Mouse (Mus musculus): ENCODE data around the gene Cks1brt. TPM values are rescaled to one million over a fixed set of nuclear protein-coding genes. Genes with fewer than 3 reads are reported as not detected.

Gene Cks1brt
- polyA plus RNA-seq (2017; shearing (Covaris generic)), result not detected

DNA sequence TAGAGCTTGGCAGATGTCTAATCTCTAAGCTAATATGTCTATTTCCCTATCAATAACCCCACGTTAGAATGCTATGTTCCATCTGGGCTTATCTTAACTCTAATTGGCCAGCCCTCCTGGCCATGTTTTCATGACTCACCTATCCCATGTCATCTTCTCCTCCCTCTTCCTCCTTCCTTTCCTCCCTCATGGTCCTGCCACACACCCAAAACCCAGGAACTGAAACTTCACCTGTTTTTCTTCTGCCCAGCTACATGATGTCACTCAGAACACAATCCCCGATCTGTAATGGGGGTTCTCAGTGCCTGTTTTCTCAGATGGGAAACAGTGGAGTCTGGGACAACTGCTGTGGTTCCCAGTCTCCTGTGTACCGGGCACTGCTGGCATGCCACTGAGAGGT, at the start of gene Cks1brt:
Gene Cks1brt, plus strand, starts transcription at position 301 of the 400 bp plus-strand sequence.

DNA sequence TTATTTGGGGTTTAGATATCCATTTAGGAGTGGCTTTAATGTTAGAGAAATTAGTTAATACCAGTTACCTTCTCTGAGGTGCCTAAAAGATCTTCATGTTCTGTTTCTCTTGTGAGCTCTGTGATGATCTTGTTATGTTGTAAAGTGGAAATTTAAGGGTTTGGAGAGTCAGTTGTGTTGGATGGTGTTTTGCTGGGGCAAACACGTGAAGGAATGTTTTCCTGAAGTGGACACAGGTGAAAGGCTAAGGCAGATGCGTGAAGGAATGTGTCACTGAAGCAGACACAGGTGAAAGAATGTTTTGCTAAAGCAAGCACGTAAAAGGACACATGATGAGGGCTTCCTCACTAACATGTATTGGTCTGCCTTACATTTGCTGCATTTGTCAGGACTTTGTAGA, 28.7 kb upstream of the Cks1brt start, which contains the start of gene Zfp791:
Gene Zfp791, minus strand, starts transcription at position 101 of the 400 bp plus-strand sequence.

Other genes with a start within 250 kb of the Cks1brt start
- gene Klf1, start 250.0 kb upstream of the Cks1brt start, polyA plus RNA-seq (2017; shearing (Covaris generic)), result 1.1 TPM
- gene Dnase2a, start 243.4 kb upstream of the Cks1brt start, polyA plus RNA-seq (2017; shearing (Covaris generic)), result 18.9 TPM
- gene Mast1, start 214.6 kb upstream of the Cks1brt start, polyA plus RNA-seq (2017; shearing (Covaris generic)), result 1.1 TPM
- gene Rtbdn, start 204.9 kb upstream of the Cks1brt start, polyA plus RNA-seq (2017; shearing (Covaris generic)), result 0.31 TPM
- gene Gm49661, start 182.5 kb upstream of the Cks1brt start, polyA plus RNA-seq (2017; shearing (Covaris generic)), result not detected
- 266 TPM for gene Prdx2, start 182.3 kb upstream of the Cks1brt start, polyA plus RNA-seq (2017; shearing (Covaris generic))
- gene Rnaseh2a, start 182.2 kb upstream of the Cks1brt start, polyA plus RNA-seq (2017; shearing (Covaris generic)), result 105 TPM
- 481 TPM for gene Junb, start 173.2 kb upstream of the Cks1brt start, polyA plus RNA-seq (2017; shearing (Covaris generic))
- gene Hook2, start 161.3 kb upstream of the Cks1brt start, polyA plus RNA-seq (2017; shearing (Covaris generic)), result 7.8 TPM
- not detected for gene Best2, start 137.4 kb upstream of the Cks1brt start, polyA plus RNA-seq (2017; shearing (Covaris generic))
- gene Asna1, start 126.6 kb upstream of the Cks1brt start, polyA plus RNA-seq (2017; shearing (Covaris generic)), result 53.5 TPM
- 200 TPM for gene Trir, start 125.1 kb upstream of the Cks1brt start, polyA plus RNA-seq (2017; shearing (Covaris generic))
- 45.8 TPM for gene Tnpo2, start 115.0 kb upstream of the Cks1brt start, polyA plus RNA-seq (2017; shearing (Covaris generic))
- 8.0 TPM for gene Fbxw9, start 91.9 kb upstream of the Cks1brt start, polyA plus RNA-seq (2017; shearing (Covaris generic))
- 1.9 TPM for gene Gm5741, start 83.9 kb upstream of the Cks1brt start, polyA plus RNA-seq (2017; shearing (Covaris generic))
- 78.8 TPM for gene Dhps, start 80.2 kb upstream of the Cks1brt start, polyA plus RNA-seq (2017; shearing (Covaris generic))
- 185 TPM for gene Wdr83os, start 71.2 kb upstream of the Cks1brt start, polyA plus RNA-seq (2017; shearing (Covaris generic))
- gene Wdr83, start 70.6 kb upstream of the Cks1brt start, polyA plus RNA-seq (2017; shearing (Covaris generic)), result 41.4 TPM
- 184 TPM for gene Man2b1, start 68.7 kb upstream of the Cks1brt start, polyA plus RNA-seq (2017; shearing (Covaris generic))
- gene Zfp791, start 28.8 kb upstream of the Cks1brt start, polyA plus RNA-seq (2017; shearing (Covaris generic)), result not detected
- not detected for gene Olfr371, start 74.1 kb downstream of the Cks1brt start, polyA plus RNA-seq (2017; shearing (Covaris generic))
- 32.6 TPM for gene Orc6, start 147.7 kb downstream of the Cks1brt start, polyA plus RNA-seq (2017; shearing (Covaris generic))
- 112 TPM for gene Vps35, start 147.9 kb downstream of the Cks1brt start, polyA plus RNA-seq (2017; shearing (Covaris generic))
- 0.23 TPM for gene Mylk3, start 234.4 kb downstream of the Cks1brt start, polyA plus RNA-seq (2017; shearing (Covaris generic))

All from activated CD4-positive, CD25-positive, alpha-beta regulatory T cell, adult 9 weeks (primary cell).